Mouse (Mus musculus) B cell, adult (primary cell): ENCODE data around the gene Akain1. TPM values are rescaled to one million over a fixed set of nuclear protein-coding genes. Genes with fewer than 3 reads are reported as not detected.

ENCODE experiments used
- total RNA-seq: library from RNA; stranded (reverse); gene quantifications from 4 replicates; pipeline ENCODE4 v1.2.4, GENCODE M21; 2023; ENCODE audit not compliant: inconsistent age

Akain1 gene
- not detected in 4 replicates for total RNA-seq

DNA sequence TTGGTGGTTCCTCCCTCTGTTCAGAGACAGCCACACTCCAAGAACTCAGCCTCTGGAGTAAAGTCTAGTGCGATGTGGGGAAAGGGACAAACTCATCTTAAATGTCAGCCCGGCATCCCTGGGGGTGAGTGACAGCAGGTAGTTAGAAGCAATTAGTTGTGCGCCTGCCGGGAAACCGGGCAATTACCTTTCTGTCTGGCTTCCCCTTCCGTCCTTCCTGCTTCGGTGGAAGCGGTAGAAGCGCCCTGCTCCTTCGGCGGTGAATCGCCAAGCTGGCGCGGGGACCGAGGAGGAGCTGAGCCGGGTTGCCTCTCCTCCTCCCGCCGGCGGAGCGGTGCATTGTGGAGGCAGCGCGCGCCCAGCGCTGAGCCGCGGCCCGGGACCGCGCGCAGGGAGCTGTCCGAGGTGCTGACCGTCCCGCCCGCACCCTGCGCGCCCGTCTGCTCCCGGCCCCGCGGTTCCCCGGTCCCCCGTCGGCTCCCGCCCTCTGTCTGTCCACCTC, at the start of gene Akain1:
Akain1 (plus strand) TSS at position 337 of the 502 bp plus-strand sequence.

Other genes starting within 250 kb of the Akain1 start
- 14.4 to 17.0 TPM (median 15.2 TPM) in 4 replicates for gene Zbtb14, start 56.3 kb upstream of the Akain1 start, total RNA-seq